Mouse (Mus musculus) adrenal gland, adult 18-20 months (tissue): ENCODE results near the gene Ascl3. TPM values are rescaled to one million over a fixed set of nuclear protein-coding genes. Genes with fewer than 3 reads are reported as not detected.

Experiments
- DNase-seq, 2 experiments: peaks; one replicate each; pipeline ENCODE4 v3.0.0; 2021 to 2022; ENCODE audit warnings: low spot score in 2 of 2
- long read RNA-seq, 2 experiments: library from polyadenylated mRNA; stranded (forward); transcript quantifications; one replicate each; pipeline ENCODE4 v2.0.0; 2021
- total RNA-seq, 2 experiments: library from RNA; stranded (reverse); gene quantifications; 1 replicate in 1 of 2; 2 replicates in 1 of 2; pipeline ENCODE4 v1.2.3; 2021

Gene Ascl3
- under 1 TPM in 1 of 2 experiments, not detected in 1; 0.61 TPM for total RNA-seq
- long read RNA-seq, experiment 1, result 0 reads
- long read RNA-seq, experiment 2, result 0 reads

- no peak for DNase-seq
Observed at GRCm38 (mm10) chr7:109731626-109732025, at the start of gene Ascl3. Gene Ascl3 (minus strand): TSS chr7:109731726.

- DNase-seq, result no peak
Observed at GRCm38 (mm10) chr7:109781087-109781469, 49.6 kb upstream of the Ascl3 start.

GRCm38 (mm10) chr7:109772251-109772650 is 40.7 kb upstream of the Ascl3 start:
- DNase-seq, result no peak

GRCm38 (mm10) chr7:109768699-109769383 is 37.3 kb upstream of the Ascl3 start:
- no peak for DNase-seq

GRCm38 (mm10) chr7:109767575-109768350 is 36.2 kb upstream of the Ascl3 start:
- DNase-seq, result no peak

GRCm38 (mm10) chr7:109764009-109764408 is 32.5 kb upstream of the Ascl3 start:
- no peak for DNase-seq

GRCm38 (mm10) chr7:109756291-109756690 is 24.8 kb upstream of the Ascl3 start:
- no peak for DNase-seq

GRCm38 (mm10) chr7:109754034-109754433 is 22.5 kb upstream of the Ascl3 start:
- no peak for DNase-seq

GRCm38 (mm10) chr7:109752008-109752925 is 20.7 kb upstream of the Ascl3 start, which contains the start of gene Tmem9b:
Gene Tmem9b (minus strand): TSS chr7:109752875.
- peak; percentile 81 to 86 for DNase-seq

- no peak for DNase-seq
Observed at GRCm38 (mm10) chr7:109751427-109752007, 20.0 kb upstream of the Ascl3 start.

GRCm38 (mm10) chr7:109747747-109748146 is 16.2 kb upstream of the Ascl3 start:
- no peak for DNase-seq

- DNase-seq, result no peak
Observed at GRCm38 (mm10) chr7:109741703-109742102, 10.2 kb upstream of the Ascl3 start.

GRCm38 (mm10) chr7:109741060-109741459 is 9.5 kb upstream of the Ascl3 start:
- DNase-seq, result no peak

GRCm38 (mm10) chr7:109739822-109740370 is 8.4 kb upstream of the Ascl3 start:
- DNase-seq, result no peak

GRCm38 (mm10) chr7:109734806-109735205 is 3.3 kb upstream of the Ascl3 start:
- DNase-seq, result no peak

GRCm38 (mm10) chr7:109723697-109724096 is 7.8 kb downstream of the Ascl3 start, which contains the start of gene BC051019:
Gene BC051019 (minus strand): TSS chr7:109723850.
- DNase-seq, result no peak

GRCm38 (mm10) chr7:109723114-109723513 is 8.4 kb downstream of the Ascl3 start:
- no peak for DNase-seq

GRCm38 (mm10) chr7:109722618-109723017 is 8.9 kb downstream of the Ascl3 start:
- no peak for DNase-seq

GRCm38 (mm10) chr7:109719286-109719685 is 12.2 kb downstream of the Ascl3 start:
- peak in 1 of 2 experiments; percentile 24 for DNase-seq

GRCm38 (mm10) chr7:109713434-109713982 is 18.0 kb downstream of the Ascl3 start:
- DNase-seq, result no peak
